Mouse (Mus musculus) limb, embryonic 14.5 days (tissue): ENCODE results near the gene Atp13a1. TPM values are rescaled to one million over a fixed set of nuclear protein-coding genes. Genes with fewer than 3 reads are reported as not detected.

Experiments used
- ATAC-seq: fragments of 200-750 bp; cut with Nextera tagmentation; 2 replicates; pipeline ENCODE4 v1.8.0; 2017; ENCODE audit warnings: low read depth, moderate number of reproducible peaks, moderate TSS enrichment; ENCODE audit not compliant: low FRiP score
- DNase-seq: peaks from one replicate; pipeline ENCODE4 v3.0.0-alpha.2; 2015; ENCODE audit warnings: low spot score
- H3K27ac ChIP-seq: fragments of 300-500 bp; sonication (generic); replicated peaks from 2 replicates; pipeline ENCODE4 v1.5.1; 2014; ENCODE audit warnings: low read depth, mild to moderate bottlenecking, low read length, moderate library complexity, mixed read lengths
- H3K27me3 ChIP-seq: fragments of 300-500 bp; sonication (generic); 2 replicates; pipeline ENCODE4 v1.6.1; 2014; ENCODE audit warnings: low read length, mixed read lengths; ENCODE audit not compliant: control insufficient read depth, insufficient read depth
- H3K36me3 ChIP-seq: fragments of 300-500 bp; sonication (generic); 2 replicates; pipeline ENCODE4 v1.6.1; 2014; ENCODE audit warnings: mild to moderate bottlenecking, low read length, moderate library complexity, mixed read lengths; ENCODE audit not compliant: control insufficient read depth, insufficient read depth
- H3K4me1 ChIP-seq: fragments of 300-500 bp; sonication (generic); 2 replicates; pipeline ENCODE4 v1.6.1; 2014; ENCODE audit warnings: antibody characterized with exemption, low read length, mixed read lengths; ENCODE audit not compliant: control insufficient read depth, insufficient read depth
- H3K4me2 ChIP-seq: fragments of 300-500 bp; sonication (generic); replicated peaks from 2 replicates; pipeline ENCODE4 v1.6.1; 2014; ENCODE audit warnings: low read depth, mild to moderate bottlenecking, low read length, moderate library complexity; ENCODE audit not compliant: severe bottlenecking
- H3K4me3 ChIP-seq: fragments of 300-500 bp; sonication (generic); replicated peaks from 2 replicates; pipeline ENCODE4 v1.5.1; 2014; ENCODE audit warnings: low read length
- H3K9ac ChIP-seq: fragments of 300-500 bp; sonication (generic); 2 replicates; pipeline ENCODE4 v1.6.1; 2014; ENCODE audit warnings: mild to moderate bottlenecking, low read depth, low read length, moderate library complexity; ENCODE audit not compliant: severe bottlenecking
- H3K9me3 ChIP-seq: fragments of 300-500 bp; sonication (generic); 2 replicates; pipeline ENCODE4 v1.6.1; 2016; ENCODE audit warnings: low read length; ENCODE audit not compliant: control insufficient read depth
- POLR2A ChIP-seq: fragments of 200-500 bp; IDR thresholded peaks from 2 replicates; pipeline ENCODE4 v1.8.0; 2012; ENCODE audit warnings: inconsistent platforms, mild to moderate bottlenecking, moderate library complexity, borderline replicate concordance; ENCODE audit not compliant: insufficient read depth, insufficient read length; ENCODE audit errors: extremely low read depth
- WGBS: fragments of 180-500 bp; shearing (Covaris S2); extraction: QIAGEN DNeasy Blood & Tissue Kit; methylation state at CpG from one replicate; pipeline ENCODE4 v1.1.7; 2014; 5-methylcytosine and 5-hydroxymethylcytosine counted together
- polyA plus RNA-seq, 2 experiments: library from polyadenylated mRNA; depleted of rRNA in 1 of 2; stranded (reverse) in 1 of 2; unstranded in 1 of 2; fragments of >200 nt; fragmentation: Nextera tagmentation in 1 of 2; extraction: Ambion mirVana in 1 of 2; gene quantifications; 2 replicates each; pipeline versions ENCODE4 v1.2.1 to v1.2.3; 2012 to 2014

The Atp13a1 gene
- polyA plus RNA-seq, 2 experiments = 44.8 to 79.7 TPM

GRCm38 (mm10) chr8:69805086-69805485, 14.1 kb downstream of the Atp13a1 start:
- TF ChIP-seq POLR2A = no peak
- peaks cover 10% of the 10 kb centered on the region; the same call in 1 of the 2 replicates for H3K4me1 ChIP-seq
- H3K4me3 ChIP-seq = no peak overlapping the region
- H3K27ac ChIP-seq = no peak overlapping the region
- ATAC-seq (no peak), DNase-seq (no peak)
- H3K9me3 ChIP-seq = no peaks in the 10 kb centered on the region
- no peak overlapping the region for H3K4me2 ChIP-seq
- WGBS = 95% methylated on average over 10 of the region's 10 CpGs
- no peak overlapping the region for H3K9ac ChIP-seq
- H3K27me3 ChIP-seq = no peaks in the 10 kb centered on the region
- peaks cover 78% of the 10 kb centered on the region for H3K36me3 ChIP-seq

- no peak for TF ChIP-seq POLR2A
- peaks cover 10% of the 10 kb centered on the region; the same call in 1 of the 2 replicates for H3K4me1 ChIP-seq
- H3K9me3 ChIP-seq = no peaks in the 10 kb centered on the region
- no peak overlapping the region for H3K9ac ChIP-seq
- WGBS = 93% methylated on average over 9 of the region's 9 CpGs
- H3K36me3 ChIP-seq = peaks cover 74% of the 10 kb centered on the region
- H3K4me3 ChIP-seq = no peak overlapping the region
- H3K27ac ChIP-seq = no peak overlapping the region
- DNase-seq (no peak), ATAC-seq (no peak)
- no peaks in the 10 kb centered on the region for H3K27me3 ChIP-seq
- H3K4me2 ChIP-seq = no peak overlapping the region
Observed at GRCm38 (mm10) chr8:69805491-69805890, 14.5 kb downstream of the Atp13a1 start.

- Histone ChIP-seq H3K27ac (no peak overlapping the region), H3K9ac (no peak overlapping the region), H3K4me2 (no peak overlapping the region), H3K4me1 (peaks cover 10% of the 10 kb centered on the region; the same call in 1 of the 2 replicates), H3K27me3 (no peaks in the 10 kb centered on the region), H3K36me3 (peaks cover 57% of the 10 kb centered on the region), H3K9me3 (no peaks in the 10 kb centered on the region), H3K4me3 (no peak overlapping the region)
- no peak for ATAC-seq
- no peak for DNase-seq
- TF ChIP-seq POLR2A = no peak
- WGBS = 96% methylated on average over 5 of the region's 5 CpGs
Observed at GRCm38 (mm10) chr8:69807236-69807635, 16.3 kb downstream of the Atp13a1 start.

- DNase-seq (peak; percentile 72), ATAC-seq (peak; percentile 66)
- 4% methylated on average over 28 of the region's 28 CpGs for WGBS
- Histone ChIP-seq H3K27me3 (no peaks in the 10 kb centered on the region), H3K9me3 (no peaks in the 10 kb centered on the region), H3K27ac (no peak within 1 kb of the TSS), H3K4me2 (peak within 1 kb of the TSS; percentile 75), H3K4me3 (peak within 1 kb of the TSS; percentile 53), H3K9ac (peak within 1 kb of the TSS; percentile 58), H3K4me1 (peaks cover 10% of the 10 kb centered on the region; the same call in 1 of the 2 replicates), H3K36me3 (peaks cover 47% of the 10 kb centered on the region)
- TF ChIP-seq POLR2A = no peak
Observed at GRCm38 (mm10) chr8:69808094-69808863, 17.3 kb downstream of the Atp13a1 start, which contains the start of gene Gmip. Gene Gmip (plus strand): TSS chr8:69808679.

- H3K4me3 ChIP-seq = peak overlapping the region; percentile 53
- ATAC-seq (peak; percentile 14; the same call in 1 of the 2 replicates), DNase-seq (peak; percentile 15)
- no peak overlapping the region for H3K27ac ChIP-seq
- H3K9me3 ChIP-seq = no peaks in the 10 kb centered on the region
- H3K4me2 ChIP-seq = peak overlapping the region; percentile 75
- no peaks in the 10 kb centered on the region for H3K27me3 ChIP-seq
- 2% methylated on average over 23 of the region's 23 CpGs for WGBS
- H3K4me1 ChIP-seq = peaks cover 10% of the 10 kb centered on the region; the same call in 1 of the 2 replicates
- peaks cover 46% of the 10 kb centered on the region for H3K36me3 ChIP-seq
- peak overlapping the region; percentile 58 for H3K9ac ChIP-seq
- TF ChIP-seq POLR2A = no peak
Observed at GRCm38 (mm10) chr8:69808864-69809403, 18.0 kb downstream of the Atp13a1 start.
